Mouse (Mus musculus): Measurements from ENCODE around the gene Zfp933. TPM values are rescaled to one million over a fixed set of nuclear protein-coding genes. Genes with fewer than 3 reads are reported as not detected.

Gene Zfp933
- polyA plus RNA-seq (2017; shearing (Covaris generic)), result 7.4 TPM

GRCm38 (mm10) chr4:147847614-147848583 lies at the start of gene Zfp933:
Zfp933 (minus strand) TSS chr4:147848366.

GRCm38 (mm10) chr4:147868450-147869031 lies 20.4 kb upstream of the Zfp933 start, which contains the start of the genes Miip and Fv1:
Miip (minus strand) TSS chr4:147868816.
Fv1 (plus strand) TSS chr4:147868979.

GRCm38 (mm10) chr4:147809292-147809965 lies 38.7 kb downstream of the Zfp933 start, which contains the start of gene Zfp984:
Zfp984 (minus strand) TSS chr4:147809788.

Other genes with a start within 250 kb of the Zfp933 start
- gene Zfp979, start 205.9 kb downstream of the Zfp933 start, polyA plus RNA-seq (2017; shearing (Covaris generic)), result 0.32 TPM
- 0.10 TPM for gene Zfp534, start 145.8 kb downstream of the Zfp933 start, polyA plus RNA-seq (2017; shearing (Covaris generic))
- gene Zfp984, start 38.6 kb downstream of the Zfp933 start, polyA plus RNA-seq (2017; shearing (Covaris generic)), result 31.9 TPM
- gene Miip, start 20.4 kb upstream of the Zfp933 start, polyA plus RNA-seq (2017; shearing (Covaris generic)), result 125 TPM
- 5.5 TPM for gene Fv1, start 20.6 kb upstream of the Zfp933 start, polyA plus RNA-seq (2017; shearing (Covaris generic))
- 55.3 TPM for gene Mfn2, start 56.3 kb upstream of the Zfp933 start, polyA plus RNA-seq (2017; shearing (Covaris generic))
- 9.9 TPM for gene Plod1, start 88.4 kb upstream of the Zfp933 start, polyA plus RNA-seq (2017; shearing (Covaris generic))
- gene 2510039O18Rik, start 92.5 kb upstream of the Zfp933 start, polyA plus RNA-seq (2017; shearing (Covaris generic)), result 3.3 TPM
- not detected for gene Nppb, start 137.4 kb upstream of the Zfp933 start, polyA plus RNA-seq (2017; shearing (Covaris generic))
- gene Nppa, start 152.4 kb upstream of the Zfp933 start, polyA plus RNA-seq (2017; shearing (Covaris generic)), result not detected
- 10.0 TPM for gene Clcn6, start 190.5 kb upstream of the Zfp933 start, polyA plus RNA-seq (2017; shearing (Covaris generic))
- 20.9 TPM for gene Mthfr, start 190.7 kb upstream of the Zfp933 start, polyA plus RNA-seq (2017; shearing (Covaris generic))
- gene Agtrap, start 239.7 kb upstream of the Zfp933 start, polyA plus RNA-seq (2017; shearing (Covaris generic)), result 26.0 TPM